Mouse (Mus musculus) frontal cortex, postnatal 10 days (tissue): ENCODE data around the gene Inpp4b.

Source experiments
- DNase-seq, 2 experiments: peaks; one replicate each; pipeline ENCODE4 v3.0.0; 2022; ENCODE audit warnings: low spot score in 2 of 2, mixed read lengths in 1 of 2

Inpp4b gene

DNA sequence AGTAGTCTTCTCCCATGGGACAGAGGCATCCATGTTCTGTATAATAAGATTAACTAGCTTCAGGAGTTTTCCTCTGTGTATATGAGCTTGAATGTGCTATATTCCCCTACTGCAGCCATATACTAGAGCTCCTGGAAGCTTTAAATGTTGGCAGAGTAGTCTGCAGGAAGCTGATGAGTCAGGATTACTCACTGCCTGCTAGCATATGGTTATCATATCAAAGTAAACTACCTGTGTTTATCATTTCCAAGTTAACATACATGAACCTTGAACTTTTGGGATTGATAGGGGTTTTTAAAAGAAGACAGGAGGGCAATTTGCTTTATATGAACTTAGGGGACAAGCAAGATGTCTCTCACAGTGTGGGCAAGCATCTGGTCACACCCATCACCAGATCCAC lies 498.2 kb downstream of the Inpp4b start:
- DNase-seq: no peak

DNA sequence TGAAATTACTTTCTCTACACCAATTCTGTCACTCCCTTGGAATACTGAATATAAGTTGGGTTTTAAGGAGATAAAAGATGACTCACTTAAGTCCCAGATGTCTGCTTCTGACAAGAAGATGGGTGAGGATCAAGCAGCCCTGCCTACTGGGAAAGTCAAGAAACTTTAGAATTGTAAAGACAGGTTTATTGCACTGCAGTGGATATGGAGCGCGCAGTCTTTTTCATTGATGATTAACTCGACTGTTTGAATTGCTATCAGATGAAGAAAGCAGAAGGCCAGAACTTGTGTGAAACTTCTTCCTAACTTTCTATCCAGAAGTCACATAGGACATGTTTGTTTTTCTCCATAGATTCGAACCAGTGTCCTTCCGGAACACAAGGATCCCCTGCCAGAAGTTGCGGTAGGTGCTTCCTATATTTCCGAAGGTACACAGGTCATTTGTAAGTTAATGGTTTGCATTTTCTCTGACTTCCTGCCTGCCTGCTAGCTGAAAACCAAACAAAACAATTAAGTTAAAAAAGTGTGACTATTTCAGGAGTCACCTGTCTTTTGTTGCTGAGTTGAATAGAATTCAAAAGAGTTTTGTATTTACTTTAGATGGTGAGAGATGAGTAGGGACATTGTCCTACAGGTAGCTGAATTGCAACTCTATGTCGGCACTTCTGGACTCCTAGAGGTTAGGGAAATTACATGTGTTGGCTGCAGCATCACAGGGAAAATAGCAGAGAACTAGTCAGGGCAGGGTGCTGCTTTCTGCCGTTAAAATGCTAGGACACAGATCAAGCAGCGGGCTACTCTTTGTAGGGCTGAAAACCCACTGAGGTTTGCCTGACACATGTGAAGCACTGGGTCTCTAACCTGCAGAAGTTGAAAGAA lies 502.0 kb downstream of the Inpp4b start:
- DNase-seq: no peak

DNA sequence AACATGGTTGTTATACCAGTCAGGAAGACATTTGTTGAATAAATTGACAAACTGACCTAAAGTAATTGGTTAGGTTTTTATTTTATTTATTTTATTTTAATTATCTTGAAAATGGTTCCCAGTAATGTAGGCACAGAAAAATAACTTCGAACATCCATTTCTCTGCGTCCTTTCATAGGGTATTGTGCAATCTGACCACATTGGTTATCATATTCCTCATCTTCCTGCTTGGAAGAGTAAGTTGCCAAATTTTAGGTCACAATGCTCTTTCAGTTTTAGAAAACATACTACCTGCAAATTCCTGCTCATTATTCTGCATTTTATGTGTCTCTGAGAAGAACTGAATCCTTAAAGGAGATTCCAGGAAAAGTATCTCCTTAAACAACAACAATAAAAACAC lies 505.6 kb downstream of the Inpp4b start:
- DNase-seq: no peak

DNA sequence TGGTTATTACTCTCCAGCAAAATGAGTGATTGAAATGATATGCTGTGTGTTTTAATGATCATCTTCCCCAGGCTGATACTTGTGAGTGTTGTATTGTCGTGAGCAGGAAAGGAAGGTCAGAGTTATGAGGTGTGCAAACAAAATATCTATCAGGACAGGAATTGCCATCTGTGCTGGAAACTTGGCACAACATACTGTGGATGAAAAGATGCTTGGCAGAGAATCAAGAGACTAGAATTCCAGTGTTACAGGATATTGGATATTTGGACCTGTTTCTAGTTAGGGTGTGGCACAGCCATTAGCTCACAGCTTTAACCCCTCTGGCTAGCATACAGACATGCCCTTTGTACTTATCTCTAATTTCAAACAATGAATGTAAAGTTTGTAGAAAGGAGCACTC lies 507.6 kb downstream of the Inpp4b start:
- no peak for DNase-seq

DNA sequence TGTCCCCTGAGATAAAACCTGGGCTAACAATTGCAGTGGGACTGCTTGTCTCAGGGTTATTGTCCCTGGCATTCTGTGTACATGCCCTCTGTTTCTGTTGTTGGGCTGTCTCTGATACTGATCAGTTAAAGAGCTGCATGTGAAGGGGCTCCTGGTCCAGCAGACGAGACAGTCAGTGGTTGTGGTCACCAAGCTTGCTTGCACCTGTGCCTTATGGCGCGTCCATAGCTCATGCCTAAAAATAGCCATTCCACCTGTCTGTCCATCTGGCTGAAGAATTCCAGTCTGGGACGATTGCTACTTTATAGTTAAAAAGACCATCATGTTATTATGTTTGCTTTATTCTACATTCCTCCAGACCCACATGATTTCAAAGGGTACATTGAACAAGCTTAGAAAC lies 510.8 kb downstream of the Inpp4b start:
- DNase-seq: no peak

DNA sequence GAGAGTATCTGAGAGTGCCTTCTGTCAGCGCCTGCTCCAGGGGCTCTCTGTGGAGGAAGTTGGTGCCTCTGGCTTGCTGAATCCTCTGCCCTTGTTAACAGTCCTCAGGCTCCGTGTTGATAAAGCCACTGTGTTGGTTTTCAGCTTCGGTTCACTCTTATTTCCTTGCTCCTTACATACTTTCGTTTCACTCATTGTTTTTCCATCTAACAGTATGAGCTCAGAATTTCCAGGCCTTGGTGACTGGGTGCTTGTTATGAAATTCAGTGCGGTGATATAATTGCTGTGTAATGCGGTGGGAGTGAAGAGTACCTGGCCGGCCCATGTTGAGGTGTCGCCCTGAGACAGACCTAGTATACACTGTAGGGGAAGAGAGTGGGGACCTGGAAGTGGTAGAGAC lies 512.2 kb downstream of the Inpp4b start:
- DNase-seq: no peak

DNA sequence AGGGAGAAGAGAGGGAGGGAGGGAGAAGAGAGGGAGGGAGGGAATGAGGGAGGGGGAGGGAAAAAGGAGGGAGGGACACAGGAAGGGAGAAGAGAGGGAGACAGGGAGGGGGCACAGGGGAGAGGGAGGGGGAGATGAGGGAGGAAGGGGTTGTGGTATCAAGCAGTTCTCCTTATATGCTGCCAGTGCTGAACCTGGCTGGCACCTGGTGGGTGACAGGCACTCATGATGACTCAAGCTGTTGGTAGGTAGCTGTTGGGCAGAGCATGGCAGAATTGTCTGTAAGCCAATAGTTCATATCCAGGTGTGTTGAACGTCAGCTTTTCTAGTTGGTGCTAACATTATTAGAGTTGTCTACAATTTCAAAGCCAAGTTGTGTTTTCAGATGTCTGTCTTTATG lies 512.7 kb downstream of the Inpp4b start:
- DNase-seq: no peak

DNA sequence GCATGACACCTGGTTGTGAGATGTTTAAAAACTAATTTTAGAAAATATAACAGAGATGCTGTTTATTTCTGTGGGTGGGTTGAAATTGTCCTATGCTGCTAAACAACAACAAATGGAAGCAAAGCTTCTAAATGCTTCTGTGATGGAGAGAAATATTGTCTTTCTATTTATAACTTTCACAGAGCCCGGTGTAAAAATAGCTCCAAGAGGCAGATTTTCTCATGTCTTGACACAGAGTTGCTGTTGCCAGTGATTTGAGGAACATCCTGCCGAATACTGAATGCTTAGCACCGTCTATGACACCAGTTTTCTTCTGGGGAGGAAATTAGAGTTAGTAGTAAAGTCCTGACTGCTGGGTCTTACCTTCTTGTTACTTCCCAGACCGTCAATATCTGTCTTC lies 513.8 kb downstream of the Inpp4b start:
- no peak for DNase-seq

DNA sequence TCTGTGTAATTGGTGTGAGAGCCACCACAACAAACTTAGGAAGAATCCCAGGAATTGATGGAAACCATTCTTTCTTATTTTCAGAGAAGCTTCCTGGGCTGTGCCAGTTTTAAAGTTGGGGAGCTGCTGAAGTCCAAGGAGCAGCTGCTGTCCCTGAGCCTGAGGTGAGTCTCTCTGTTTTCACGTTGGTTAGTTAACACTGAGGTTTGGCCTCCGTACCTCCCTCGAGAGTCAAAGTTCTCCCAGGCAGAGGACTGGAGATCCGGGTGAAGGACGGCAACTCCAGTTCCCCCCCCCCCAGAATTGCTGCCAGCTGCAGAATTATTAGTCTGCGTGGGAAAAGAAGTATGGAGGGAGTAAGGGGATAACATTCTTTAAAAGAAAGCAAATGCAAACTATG lies 514.3 kb downstream of the Inpp4b start:
- no peak for DNase-seq

DNA sequence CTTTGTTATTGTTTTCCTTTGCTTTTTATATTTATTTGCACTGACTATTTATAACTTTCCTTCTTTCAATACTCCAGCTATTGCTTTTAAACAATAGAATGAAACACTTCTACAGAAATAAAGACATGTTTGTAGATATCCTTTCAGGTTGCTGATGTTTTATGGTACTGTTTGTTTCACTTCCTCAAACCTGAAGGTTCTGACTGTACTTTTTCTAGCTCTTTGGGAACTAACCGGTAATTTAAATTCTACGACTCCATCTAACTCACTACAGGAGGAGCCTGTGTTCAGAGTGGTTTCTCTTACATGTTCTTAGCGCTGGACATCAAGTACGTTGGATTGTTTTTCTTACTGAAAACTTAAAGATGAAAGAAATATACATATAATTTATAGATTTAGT lies 516.0 kb downstream of the Inpp4b start:
- no peak for DNase-seq

DNA sequence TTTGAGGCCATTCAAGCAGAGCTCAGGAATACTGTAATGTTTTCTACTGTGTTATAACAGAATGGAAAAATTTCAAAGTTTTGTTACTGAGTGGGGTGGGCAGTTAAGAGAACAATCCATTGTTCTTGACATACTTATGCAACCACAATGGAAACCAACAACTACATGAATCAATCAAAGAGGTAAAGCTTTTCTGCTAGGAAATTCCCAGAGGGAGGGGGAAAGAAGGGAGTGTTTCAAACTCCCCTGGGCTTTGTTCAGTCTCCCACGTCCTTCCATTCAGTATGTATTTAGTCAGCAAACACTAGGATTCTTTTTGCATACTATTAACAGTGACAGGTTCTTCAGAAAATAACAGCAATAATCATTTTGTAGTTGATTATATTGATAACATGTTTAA lies 517.4 kb downstream of the Inpp4b start:
- DNase-seq: no peak

DNA sequence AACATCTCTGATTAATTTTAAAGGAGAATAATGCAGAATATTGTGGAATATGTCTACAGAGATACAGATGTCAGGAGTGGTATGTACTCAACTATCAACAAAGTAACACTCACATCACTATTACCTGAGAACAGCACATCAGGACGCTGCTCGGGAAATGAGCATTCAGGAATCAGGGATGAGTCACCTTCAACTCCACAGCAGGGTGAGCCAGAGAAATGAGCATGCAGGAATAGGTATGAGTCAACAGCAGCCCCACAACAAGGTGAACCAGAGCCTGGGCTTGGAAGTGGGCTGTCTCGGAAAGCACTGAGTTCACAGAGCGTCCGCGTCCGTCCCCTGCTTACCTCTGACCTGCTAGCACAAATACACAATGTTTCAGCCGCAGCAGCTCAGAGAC lies 519.0 kb downstream of the Inpp4b start:
- no peak for DNase-seq

DNA sequence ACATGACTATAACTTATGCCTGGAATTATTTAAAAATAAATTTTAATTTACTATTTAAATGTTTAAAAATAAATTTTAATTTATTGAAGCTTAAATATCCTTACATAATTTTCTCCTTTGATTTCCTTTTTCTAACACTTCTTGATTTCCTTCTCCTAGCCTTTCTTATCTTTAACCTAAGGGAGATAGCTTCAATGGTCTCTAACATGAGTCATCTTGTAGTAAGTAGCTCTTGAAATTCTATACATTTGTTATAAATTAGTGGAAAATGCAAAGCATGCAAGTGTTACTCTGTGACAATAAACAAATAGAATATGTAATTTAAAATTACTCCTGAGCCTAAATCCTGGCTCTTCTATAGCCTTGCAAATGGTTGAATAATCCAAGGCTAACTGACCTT lies 520.4 kb downstream of the Inpp4b start:
- no peak for DNase-seq

DNA sequence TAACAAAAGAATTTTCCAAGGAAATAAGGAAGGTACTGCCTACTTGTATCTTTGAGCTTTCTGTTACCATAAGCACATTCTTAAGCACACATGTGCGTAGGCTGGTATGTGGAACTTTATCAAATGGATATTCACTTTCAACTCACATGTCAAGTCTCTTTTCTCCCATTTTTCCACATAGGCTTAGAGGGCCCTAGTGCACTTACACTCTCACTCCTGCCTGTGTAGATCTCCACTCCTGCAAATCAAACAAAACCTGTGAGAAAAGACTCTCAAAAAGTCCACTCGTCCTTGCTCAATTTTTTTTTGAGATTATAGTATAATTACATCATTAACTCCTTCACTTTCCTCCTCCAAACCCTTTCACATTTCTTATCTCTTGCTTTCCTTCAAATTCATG lies 522.0 kb downstream of the Inpp4b start:
- no peak for DNase-seq

DNA sequence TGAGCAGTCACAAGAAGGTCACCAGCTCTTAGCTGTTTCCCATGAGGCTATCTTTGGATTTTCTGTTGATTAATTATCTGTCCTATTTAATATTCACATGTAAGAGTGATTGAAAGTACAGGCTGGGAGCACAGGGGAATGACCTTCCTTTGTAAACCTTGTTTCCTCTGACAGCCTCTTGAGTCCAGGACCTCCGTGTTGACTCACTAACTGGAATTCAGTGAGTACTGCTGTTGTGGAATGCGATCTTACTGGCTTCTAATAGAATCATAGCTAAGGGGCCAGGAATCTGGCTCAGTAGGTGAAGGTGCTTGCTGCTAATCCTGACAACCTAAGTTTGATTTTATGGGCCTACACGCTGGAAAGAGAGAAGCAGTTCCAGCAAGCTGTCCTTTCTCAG lies 523.3 kb downstream of the Inpp4b start:
- no peak for DNase-seq

DNA sequence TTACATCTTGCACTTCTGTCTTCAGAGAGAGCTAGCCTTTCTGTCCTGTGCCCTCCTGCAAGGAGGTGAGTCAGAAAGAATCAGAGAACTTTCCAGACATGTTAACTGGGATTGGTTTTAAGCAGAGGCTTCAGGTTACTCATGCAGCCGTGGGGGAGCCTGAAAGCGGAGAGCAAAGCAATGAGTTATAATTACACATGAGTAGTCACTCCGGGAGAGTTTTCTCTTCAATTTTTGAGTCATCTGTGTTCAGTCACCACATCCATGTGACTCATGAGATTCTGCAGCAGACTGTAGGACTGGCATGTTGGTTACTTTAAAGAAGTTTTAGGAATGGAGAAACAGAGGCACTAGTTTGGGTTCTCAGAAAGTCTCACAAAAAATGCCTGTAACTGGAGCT lies 524.7 kb downstream of the Inpp4b start:
- no peak for DNase-seq

DNA sequence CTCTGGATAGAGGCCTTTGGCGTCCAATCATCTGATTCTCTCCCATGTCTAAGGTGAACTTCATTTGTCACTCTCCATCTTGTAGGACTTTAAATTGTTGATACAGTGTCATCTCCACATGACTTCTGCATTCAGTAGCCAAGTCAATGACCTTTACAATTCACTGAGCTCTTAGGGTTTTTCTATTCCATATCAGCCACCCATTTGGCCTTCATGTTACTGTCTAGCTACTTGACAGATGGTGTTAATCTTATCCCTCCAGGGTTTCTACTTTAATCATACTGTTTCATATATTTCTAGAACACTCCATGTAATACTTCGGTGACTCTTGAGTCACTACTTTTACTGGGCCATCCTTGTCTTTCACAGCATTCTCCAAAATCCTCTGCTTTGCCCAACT lies 528.1 kb downstream of the Inpp4b start:
- no peak for DNase-seq

DNA sequence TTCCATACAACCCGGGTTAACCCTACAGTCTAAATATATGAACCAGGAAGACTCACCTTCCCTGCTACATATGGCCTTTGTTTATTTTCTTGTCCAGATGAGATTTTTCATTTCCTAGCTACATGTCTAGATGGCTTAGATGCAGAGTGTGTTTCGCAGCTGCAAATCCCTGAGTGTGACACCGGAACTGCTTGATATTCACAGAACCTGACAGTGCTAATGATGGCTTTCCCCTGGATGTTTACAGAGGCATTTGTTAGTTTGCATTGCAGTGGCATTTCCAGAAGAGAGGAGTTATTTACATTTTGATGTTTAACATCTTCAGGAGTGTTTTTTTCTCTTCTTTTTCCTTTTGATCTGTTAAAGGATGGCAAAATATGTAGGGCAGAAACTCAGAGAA lies 537.7 kb downstream of the Inpp4b start:
- no peak for DNase-seq

DNA sequence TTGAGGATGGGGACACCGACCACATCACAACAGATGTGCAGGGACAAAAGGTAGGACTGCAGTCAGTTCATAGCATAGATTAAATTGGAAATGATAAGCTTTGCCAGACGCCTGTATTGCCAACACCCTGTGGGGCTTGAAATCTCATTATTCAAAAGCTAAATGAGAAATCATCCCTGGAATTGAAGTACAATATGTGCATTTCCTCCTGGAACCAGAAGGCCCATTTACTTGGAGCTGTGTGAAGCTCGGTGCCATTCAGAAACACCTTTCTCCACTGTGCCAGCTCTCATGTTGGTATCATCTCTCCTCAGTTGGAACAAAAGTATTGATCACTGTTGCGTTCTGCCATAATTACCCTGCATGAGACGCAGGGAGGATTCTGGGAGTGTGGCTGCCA lies 541.8 kb downstream of the Inpp4b start:
- DNase-seq: no peak

DNA sequence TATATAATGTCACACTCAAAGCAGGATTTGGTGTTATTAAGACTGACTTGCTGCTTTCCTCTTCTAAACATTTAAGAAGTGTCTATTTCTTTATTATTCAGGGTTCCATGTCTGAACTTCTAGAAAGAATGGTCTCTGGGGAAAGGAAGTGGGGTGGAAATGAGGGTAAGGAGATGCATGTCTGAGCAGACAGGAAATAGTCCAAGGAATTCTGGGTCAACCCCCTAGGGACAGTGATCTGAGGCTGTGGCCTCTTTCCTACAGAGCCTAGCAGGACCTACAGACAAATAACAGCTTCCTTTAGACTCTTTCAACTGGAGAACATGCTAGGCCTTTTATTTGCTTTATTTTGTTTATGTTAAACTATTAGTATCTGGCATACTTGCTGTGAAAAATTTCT lies 546.5 kb downstream of the Inpp4b start:
- no peak for DNase-seq

DNA sequence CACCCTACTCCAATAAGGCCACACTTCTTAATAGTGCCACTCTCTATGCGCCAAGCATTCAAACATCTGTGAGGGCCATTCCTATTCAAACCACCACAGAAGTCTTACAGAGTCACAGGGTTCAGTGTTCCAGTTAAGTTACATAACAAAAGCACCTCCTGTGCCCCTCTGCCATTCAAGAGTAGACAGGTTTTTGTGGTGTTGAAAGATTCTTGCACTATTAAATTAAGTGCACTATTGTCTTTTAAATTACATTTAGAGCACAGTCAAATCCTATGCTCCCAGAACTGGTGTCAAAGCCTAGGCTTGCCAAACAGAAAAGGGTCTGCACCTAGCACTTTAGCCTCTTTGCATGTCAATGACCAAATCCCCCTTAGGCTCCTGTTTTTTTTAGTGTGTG lies 550.9 kb downstream of the Inpp4b start:
- DNase-seq: no peak

DNA sequence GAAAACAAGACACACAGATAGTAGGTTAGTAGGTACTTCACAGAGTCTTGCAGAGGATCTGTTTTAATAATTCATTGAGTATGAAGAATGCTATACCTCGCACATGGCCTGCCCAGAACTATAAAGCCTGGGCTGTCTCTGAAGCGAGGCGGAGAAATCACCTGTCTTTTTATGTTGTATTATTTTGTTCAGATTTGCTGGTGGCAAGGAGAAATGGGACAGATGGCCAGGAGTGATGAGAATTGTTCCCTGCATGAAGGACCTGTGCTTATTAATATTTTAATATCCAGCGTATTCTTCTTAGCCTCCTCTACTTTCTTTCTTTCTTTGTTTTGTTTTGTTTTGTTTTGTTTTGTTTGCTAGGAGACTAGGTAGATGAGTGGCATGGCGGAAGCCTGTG lies 604.5 kb downstream of the Inpp4b start:
- no peak for DNase-seq

DNA sequence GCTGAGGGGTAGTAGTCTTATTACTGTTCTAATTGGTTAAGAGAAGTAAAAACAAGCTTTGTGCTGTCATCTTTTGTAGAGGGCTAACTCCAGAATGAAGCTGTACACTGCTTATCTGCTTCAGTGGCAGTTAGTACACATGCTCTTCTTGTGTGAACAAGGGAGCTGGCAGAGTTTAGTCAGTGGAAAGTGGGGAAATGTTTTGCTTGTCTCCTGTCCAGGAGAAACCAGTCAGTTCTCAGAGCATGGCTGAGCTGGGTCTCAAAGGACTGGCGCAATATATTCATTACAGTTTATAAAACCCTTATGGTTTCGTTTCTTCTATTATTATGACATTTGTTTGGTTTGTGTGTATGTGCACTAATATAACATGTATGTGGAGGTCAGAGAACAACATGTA lies 610.7 kb downstream of the Inpp4b start:
- no peak for DNase-seq

DNA sequence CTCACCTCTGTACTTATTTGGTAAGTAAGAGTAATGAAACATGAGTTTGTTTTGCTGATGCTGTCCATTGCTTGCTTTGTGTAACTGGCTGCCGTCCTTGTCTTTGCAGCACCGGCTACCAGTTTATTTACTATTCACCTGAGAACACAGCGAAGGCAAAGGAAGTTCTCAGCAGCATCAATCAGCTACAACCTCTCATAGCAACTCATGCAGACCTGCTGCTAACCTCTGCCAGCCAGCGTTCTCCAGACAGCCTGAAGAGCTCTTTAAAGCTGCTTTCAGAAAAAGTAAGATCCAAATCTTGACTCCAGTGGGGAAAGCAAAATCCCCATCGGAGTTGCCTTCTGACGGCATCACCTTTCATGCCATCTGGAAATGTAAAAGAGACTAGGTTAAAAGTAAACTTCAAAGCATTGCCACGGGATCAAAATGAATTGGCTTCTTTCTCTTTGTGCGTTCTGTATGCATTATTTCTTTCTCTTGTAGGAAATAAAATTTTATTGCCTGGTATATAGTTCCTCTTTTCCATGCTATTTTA lies 642.8 kb downstream of the Inpp4b start:
- no peak for DNase-seq
